Mouse (Mus musculus): ENCODE data around the gene Iqce.

The Iqce gene

GRCm38 (mm10) chr5:140726062-140726839 lies 24.1 kb upstream of the Iqce start:
- no peak for DNase-seq (ENCODE audit: low read depth, low spot score)

GRCm38 (mm10) chr5:140723822-140724221 lies 21.6 kb upstream of the Iqce start, which contains the start of gene Amz1:
Gene Amz1, plus strand, starts transcription at chr5:140724127.
- H3K36me3 ChIP-seq (ENCODE audit: control insufficient read depth, insufficient read depth, low read length, poor library complexity, severe bottlenecking), result no peaks in the 10 kb centered on the region; the same call in 1 of the 2 replicates
- no peak for DNase-seq (ENCODE audit: low read depth, low spot score)
- H3K27me3 ChIP-seq (ENCODE audit: control insufficient read depth, insufficient read depth, low read length, poor library complexity, severe bottlenecking), result no peaks in the 10 kb centered on the region

More at GRCm38 (mm10) chr5:140726062-140726839, 24.1 kb upstream of the Iqce start:
- no peaks in the 10 kb centered on the region for H3K36me3 ChIP-seq (ENCODE audit: control insufficient read depth, insufficient read depth, low read length, poor library complexity, severe bottlenecking)
- H3K27me3 ChIP-seq (ENCODE audit: control insufficient read depth, insufficient read depth, low read length, poor library complexity, severe bottlenecking), result no peaks in the 10 kb centered on the region

- Histone ChIP-seq H3K27me3 (ENCODE audit: control insufficient read depth, insufficient read depth, low read length, poor library complexity, severe bottlenecking) (no peaks in the 10 kb centered on the region), H3K36me3 (ENCODE audit: control insufficient read depth, insufficient read depth, low read length, poor library complexity, severe bottlenecking) (peaks cover 3% of the 10 kb centered on the region)
- DNase-seq (ENCODE audit: low read depth, low spot score), result no peak
Observed at GRCm38 (mm10) chr5:140722121-140722520, 19.9 kb upstream of the Iqce start.

GRCm38 (mm10) chr5:140720773-140721172 lies 18.6 kb upstream of the Iqce start:
- Histone ChIP-seq H3K36me3 (ENCODE audit: control insufficient read depth, insufficient read depth, low read length, poor library complexity, severe bottlenecking) (peaks cover 3% of the 10 kb centered on the region), H3K27me3 (ENCODE audit: control insufficient read depth, insufficient read depth, low read length, poor library complexity, severe bottlenecking) (no peaks in the 10 kb centered on the region)
- DNase-seq (ENCODE audit: low read depth, low spot score), result no peak

- Histone ChIP-seq H3K27me3 (ENCODE audit: control insufficient read depth, insufficient read depth, low read length, poor library complexity, severe bottlenecking) (no peaks in the 10 kb centered on the region), H3K36me3 (ENCODE audit: control insufficient read depth, insufficient read depth, low read length, poor library complexity, severe bottlenecking) (peaks cover 9% of the 10 kb centered on the region)
- no peak for DNase-seq (ENCODE audit: low read depth, low spot score)
Observed at GRCm38 (mm10) chr5:140711040-140711439, 8.9 kb upstream of the Iqce start.

- Histone ChIP-seq H3K36me3 (ENCODE audit: control insufficient read depth, insufficient read depth, low read length, poor library complexity, severe bottlenecking) (peaks cover 8% of the 10 kb centered on the region), H3K27me3 (ENCODE audit: control insufficient read depth, insufficient read depth, low read length, poor library complexity, severe bottlenecking) (no peaks in the 10 kb centered on the region)
- no peak for DNase-seq (ENCODE audit: low read depth, low spot score)
Observed at GRCm38 (mm10) chr5:140710315-140710714, 8.1 kb upstream of the Iqce start.

- H3K27me3 ChIP-seq (ENCODE audit: control insufficient read depth, insufficient read depth, low read length, poor library complexity, severe bottlenecking), result no peaks in the 10 kb centered on the region
- DNase-seq (ENCODE audit: low read depth, low spot score), result no peak
- H3K36me3 ChIP-seq (ENCODE audit: control insufficient read depth, insufficient read depth, low read length, poor library complexity, severe bottlenecking), result no peaks in the 10 kb centered on the region
Observed at GRCm38 (mm10) chr5:140705501-140706171, 3.5 kb upstream of the Iqce start.

GRCm38 (mm10) chr5:140704378-140705251 lies 2.4 kb upstream of the Iqce start, which contains the start of gene Brat1:
Gene Brat1, plus strand, starts transcription at chr5:140705011.
- H3K27me3 ChIP-seq (ENCODE audit: control insufficient read depth, insufficient read depth, low read length, poor library complexity, severe bottlenecking), result no peaks in the 10 kb centered on the region
- no peaks in the 10 kb centered on the region for H3K36me3 ChIP-seq (ENCODE audit: control insufficient read depth, insufficient read depth, low read length, poor library complexity, severe bottlenecking)
- DNase-seq (ENCODE audit: low read depth, low spot score), result peak; percentile 100

GRCm38 (mm10) chr5:140703480-140704377 lies 1.6 kb upstream of the Iqce start:
- H3K27me3 ChIP-seq (ENCODE audit: control insufficient read depth, insufficient read depth, low read length, poor library complexity, severe bottlenecking), result no peaks in the 10 kb centered on the region
- H3K36me3 ChIP-seq (ENCODE audit: control insufficient read depth, insufficient read depth, low read length, poor library complexity, severe bottlenecking), result no peaks in the 10 kb centered on the region
- DNase-seq (ENCODE audit: low read depth, low spot score), result no peak

GRCm38 (mm10) chr5:140702618-140703175 lies 519 bp upstream of the Iqce start:
- H3K36me3 ChIP-seq (ENCODE audit: control insufficient read depth, insufficient read depth, low read length, poor library complexity, severe bottlenecking), result no peaks in the 10 kb centered on the region
- no peaks in the 10 kb centered on the region for H3K27me3 ChIP-seq (ENCODE audit: control insufficient read depth, insufficient read depth, low read length, poor library complexity, severe bottlenecking)
- DNase-seq (ENCODE audit: low read depth, low spot score), result no peak

- DNase-seq (ENCODE audit: low read depth, low spot score), result no peak
- Histone ChIP-seq H3K27me3 (ENCODE audit: control insufficient read depth, insufficient read depth, low read length, poor library complexity, severe bottlenecking) (no peaks in the 10 kb centered on the region), H3K36me3 (ENCODE audit: control insufficient read depth, insufficient read depth, low read length, poor library complexity, severe bottlenecking) (no peaks in the 10 kb centered on the region)
Observed at GRCm38 (mm10) chr5:140701661-140702060, 517 bp downstream of the Iqce start.

GRCm38 (mm10) chr5:140699776-140700175 lies 2.4 kb downstream of the Iqce start:
- Histone ChIP-seq H3K27me3 (ENCODE audit: control insufficient read depth, insufficient read depth, low read length, poor library complexity, severe bottlenecking) (no peaks in the 10 kb centered on the region), H3K36me3 (ENCODE audit: control insufficient read depth, insufficient read depth, low read length, poor library complexity, severe bottlenecking) (no peaks in the 10 kb centered on the region)
- DNase-seq (ENCODE audit: low read depth, low spot score), result no peak

- DNase-seq (ENCODE audit: low read depth, low spot score), result no peak
- Histone ChIP-seq H3K27me3 (ENCODE audit: control insufficient read depth, insufficient read depth, low read length, poor library complexity, severe bottlenecking) (no peaks in the 10 kb centered on the region), H3K36me3 (ENCODE audit: control insufficient read depth, insufficient read depth, low read length, poor library complexity, severe bottlenecking) (no peaks in the 10 kb centered on the region)
Observed at GRCm38 (mm10) chr5:140695987-140696386, 6.2 kb downstream of the Iqce start.

Data from splenic B cell, adult 2 months (primary cell).